Mouse (Mus musculus): ENCODE measurements around the gene C2cd4c. TPM values are rescaled to one million over a fixed set of nuclear protein-coding genes. Genes with fewer than 3 reads are reported as not detected.

C2cd4c gene
- not detected for total RNA-seq (2023)

GRCm38 (mm10) chr10:79613578-79614304 lies at the start of gene C2cd4c:
C2cd4c (minus strand) TSS chr10:79614025.

GRCm38 (mm10) chr10:79645711-79646110 lies 31.9 kb upstream of the C2cd4c start, which contains the start of gene Odf3l2:
Odf3l2 (minus strand) TSS chr10:79645738.

GRCm38 (mm10) chr10:79637128-79638110 lies 23.6 kb upstream of the C2cd4c start, which contains the start of gene Shc2:
Shc2 (minus strand) TSS chr10:79637918.

GRCm38 (mm10) chr10:79587061-79587751 lies 26.6 kb downstream of the C2cd4c start, which contains the start of gene Theg:
Theg (minus strand) TSS chr10:79587331.

Other genes with a start within 250 kb of the C2cd4c start
- gene Vmn2r83, start 145.3 kb downstream of the C2cd4c start, total RNA-seq (2023), result not detected
- gene Plpp2, start 80.2 kb downstream of the C2cd4c start, total RNA-seq (2023), result 1 to 10 TPM; 1.0 to 1.4 TPM
- 10 to 100 TPM; 45.2 to 56.8 TPM for gene Mier2, start 58.8 kb downstream of the C2cd4c start, total RNA-seq (2023)
- not detected for gene Theg, start 26.7 kb downstream of the C2cd4c start, total RNA-seq (2023)
- not detected for gene Shc2, start 23.9 kb upstream of the C2cd4c start, total RNA-seq (2023)
- not detected for gene Odf3l2, start 31.7 kb upstream of the C2cd4c start, total RNA-seq (2023)
- gene Madcam1, start 50.5 kb upstream of the C2cd4c start, total RNA-seq (2023), result not detected
- 10 to 100 TPM; 23.9 to 26.9 TPM for gene Tpgs1, start 55.3 kb upstream of the C2cd4c start, total RNA-seq (2023)
- 10 to 100 TPM; 78.2 to 86.5 TPM for gene Cdc34, start 68.2 kb upstream of the C2cd4c start, total RNA-seq (2023)
- 10 to 100 TPM; 16.9 to 17.0 TPM for gene Gzmm, start 75.0 kb upstream of the C2cd4c start, total RNA-seq (2023)
- 100 to 1,000 TPM; 103 to 115 TPM for gene Bsg, start 90.5 kb upstream of the C2cd4c start, total RNA-seq (2023)
- gene Hcn2, start 102.6 kb upstream of the C2cd4c start, total RNA-seq (2023), result under 1 TPM; 0.18 to 0.23 TPM
- 10 to 100 TPM; 59.1 to 62.3 TPM for gene Polrmt, start 132.6 kb upstream of the C2cd4c start, total RNA-seq (2023)
- gene Fgf22, start 141.1 kb upstream of the C2cd4c start, total RNA-seq (2023), result not detected
- gene Rnf126, start 152.9 kb upstream of the C2cd4c start, total RNA-seq (2023), result 10 to 100 TPM; 63.3 to 64.6 TPM
- 1 to 10 TPM in 1 of 2 experiments, under 1 TPM in 1; 0.56 to 1.4 TPM for gene Fstl3, start 163.2 kb upstream of the C2cd4c start, total RNA-seq (2023)
- gene Prss57, start 176.9 kb upstream of the C2cd4c start, total RNA-seq (2023), result not detected
- gene Palm, start 179.5 kb upstream of the C2cd4c start, total RNA-seq (2023), result 1 to 10 TPM; 3.0 to 4.1 TPM
- not detected for gene Misp, start 207.0 kb upstream of the C2cd4c start, total RNA-seq (2023)
- gene Ptbp1, start 240.4 kb upstream of the C2cd4c start, total RNA-seq (2023), result 100 to 1,000 TPM; 649 to 687 TPM